Mouse (Mus musculus): Measurements from ENCODE around the gene Ankdd1a. TPM values are rescaled to one million over a fixed set of nuclear protein-coding genes. Genes with fewer than 3 reads are reported as not detected.

Gene Ankdd1a
- polyA plus RNA-seq, 1 experiment from 2014 or later = not detected

DNA sequence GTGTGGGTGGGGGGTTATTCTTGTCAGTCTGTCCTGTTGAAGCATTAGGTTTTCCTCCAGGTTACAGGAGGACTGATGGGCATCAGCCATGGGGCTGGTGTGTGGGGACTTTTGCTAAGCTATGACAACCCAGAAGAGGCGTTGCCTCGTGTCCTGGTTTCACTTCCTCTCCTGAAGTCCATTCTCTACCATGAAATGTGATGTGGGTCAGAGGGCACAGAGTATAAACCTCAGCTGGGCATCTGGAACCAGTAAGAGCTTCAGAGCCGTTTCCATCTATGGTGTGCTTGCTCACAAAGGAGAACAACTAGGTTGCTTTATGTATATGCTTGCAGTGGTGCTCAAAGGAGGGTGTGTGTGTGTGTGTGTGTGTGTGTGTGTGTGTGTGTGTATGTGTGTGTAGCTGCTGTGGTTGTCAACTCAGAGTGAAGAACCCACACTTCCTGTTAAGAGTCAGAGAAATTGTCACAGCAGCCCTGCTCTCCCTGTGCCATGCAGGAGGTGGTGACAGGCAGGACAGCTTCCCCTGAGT lies 15.3 kb upstream of the Ankdd1a start:
- no peak for TF ChIP-seq CTCF (IDR thresholded peaks at IDR 0.05; ENCODE audit: low read depth)
- WGBS = 62% methylated on average over 3 of the region's 3 CpGs
- no peak overlapping the region for H3K27ac ChIP-seq (ENCODE audit: low read depth, low read length)
- H3K4me3 ChIP-seq (ENCODE audit: low read depth, low read length) = no peak overlapping the region
- H3K27me3 ChIP-seq (replicated peaks; ENCODE audit: control insufficient read depth, insufficient read depth, low read length) = no peaks in the 10 kb centered on the region
- no peak for ATAC-seq
- H3K9me3 ChIP-seq (ENCODE audit: control insufficient read depth) = no peaks in the 10 kb centered on the region
- H3K36me3 ChIP-seq (ENCODE audit: control insufficient read depth, insufficient read depth) = no peaks in the 10 kb centered on the region
- H3K4me1 ChIP-seq (replicated peaks; ENCODE audit: control insufficient read depth, insufficient read depth, low read length) = no peaks in the 10 kb centered on the region
- H3K9ac ChIP-seq (ENCODE audit: low read depth, low read length) = no peak overlapping the region
- H3K4me2 ChIP-seq (replicated peaks; ENCODE audit: low read depth) = no peak overlapping the region

DNA sequence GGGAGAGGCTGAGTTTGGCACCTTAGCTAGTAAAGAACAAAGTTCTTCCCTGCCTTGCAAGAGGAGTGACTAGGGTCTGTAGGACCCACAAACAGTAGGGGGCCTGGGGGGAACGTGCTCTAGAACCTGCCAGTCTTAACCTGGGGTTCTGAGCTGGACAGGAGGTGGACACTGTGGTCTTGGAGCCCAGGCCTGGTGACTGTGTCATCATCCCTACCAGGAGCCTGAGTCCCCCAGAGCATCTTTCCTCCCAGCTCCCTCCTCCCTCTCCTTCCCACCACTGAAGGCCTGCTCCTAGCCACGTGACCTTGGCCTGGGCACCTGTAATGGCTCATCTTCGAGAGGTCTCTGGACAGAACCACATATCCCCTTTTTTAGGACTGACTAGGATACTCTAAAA lies 14.1 kb upstream of the Ankdd1a start:
- Histone ChIP-seq H3K4me2 (replicated peaks; ENCODE audit: low read depth) (no peak overlapping the region), H3K4me1 (replicated peaks; ENCODE audit: control insufficient read depth, insufficient read depth, low read length) (no peaks in the 10 kb centered on the region), H3K36me3 (ENCODE audit: control insufficient read depth, insufficient read depth) (no peaks in the 10 kb centered on the region), H3K27me3 (replicated peaks; ENCODE audit: control insufficient read depth, insufficient read depth, low read length) (no peaks in the 10 kb centered on the region), H3K9me3 (ENCODE audit: control insufficient read depth) (no peaks in the 10 kb centered on the region), H3K9ac (ENCODE audit: low read depth, low read length) (no peak overlapping the region), H3K27ac (ENCODE audit: low read depth, low read length) (no peak overlapping the region), H3K4me3 (ENCODE audit: low read depth, low read length) (no peak overlapping the region)
- ATAC-seq = no peak
- WGBS = 93% methylated on average over 3 of the region's 3 CpGs
- no peak for TF ChIP-seq CTCF (IDR thresholded peaks at IDR 0.05; ENCODE audit: low read depth)

- Histone ChIP-seq H3K9me3 (ENCODE audit: control insufficient read depth) (no peaks in the 10 kb centered on the region), H3K27me3 (replicated peaks; ENCODE audit: control insufficient read depth, insufficient read depth, low read length) (no peaks in the 10 kb centered on the region), H3K36me3 (ENCODE audit: control insufficient read depth, insufficient read depth) (no peaks in the 10 kb centered on the region), H3K9ac (ENCODE audit: low read depth, low read length) (no peak overlapping the region), H3K4me2 (replicated peaks; ENCODE audit: low read depth) (no peak overlapping the region), H3K27ac (ENCODE audit: low read depth, low read length) (no peak overlapping the region), H3K4me1 (replicated peaks; ENCODE audit: control insufficient read depth, insufficient read depth, low read length) (no peaks in the 10 kb centered on the region), H3K4me3 (ENCODE audit: low read depth, low read length) (no peak overlapping the region)
- TF ChIP-seq CTCF (IDR thresholded peaks at IDR 0.05; ENCODE audit: low read depth) = no peak
- WGBS = 51% methylated on average over 8 of the region's 8 CpGs
- no peak for ATAC-seq
These were observed 13.0 kb upstream of the Ankdd1a start for GRCm38 (mm10) chr9:65532986-65533385.

- no peaks in the 10 kb centered on the region for H3K36me3 ChIP-seq (ENCODE audit: control insufficient read depth, insufficient read depth)
- no peak for TF ChIP-seq CTCF (IDR thresholded peaks at IDR 0.05; ENCODE audit: low read depth)
- H3K4me2 ChIP-seq (replicated peaks; ENCODE audit: low read depth) = no peak overlapping the region
- no peak overlapping the region for H3K4me3 ChIP-seq (ENCODE audit: low read depth, low read length)
- 78% methylated on average over 5 of the region's 5 CpGs for WGBS
- ATAC-seq = no peak
- H3K27ac ChIP-seq (ENCODE audit: low read depth, low read length) = no peak overlapping the region
- H3K4me1 ChIP-seq (replicated peaks; ENCODE audit: control insufficient read depth, insufficient read depth, low read length) = no peaks in the 10 kb centered on the region
- H3K27me3 ChIP-seq (replicated peaks; ENCODE audit: control insufficient read depth, insufficient read depth, low read length) = no peaks in the 10 kb centered on the region
- H3K9ac ChIP-seq (ENCODE audit: low read depth, low read length) = no peak overlapping the region
- no peaks in the 10 kb centered on the region for H3K9me3 ChIP-seq (ENCODE audit: control insufficient read depth)
These were observed 11.3 kb upstream of the Ankdd1a start for GRCm38 (mm10) chr9:65531283-65531682.

DNA sequence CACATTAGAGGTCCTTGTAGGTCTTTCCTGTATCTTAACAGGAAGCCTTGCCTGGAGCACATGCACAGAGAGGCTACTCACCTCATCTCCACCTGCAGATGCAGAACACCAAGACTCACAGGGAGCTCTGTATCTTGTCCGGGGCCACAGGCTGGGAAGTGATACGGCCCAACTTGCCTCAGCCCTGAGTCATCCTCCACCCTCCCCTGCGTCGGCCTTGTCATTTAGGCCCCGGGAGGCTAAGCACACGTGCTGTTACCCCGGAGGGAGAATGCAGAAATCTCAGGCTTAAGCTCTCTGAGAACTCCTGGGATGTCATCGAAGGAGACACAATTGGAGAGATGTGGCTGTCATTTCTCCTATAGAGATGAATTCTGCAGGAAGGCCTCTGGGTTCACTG lies 9.7 kb upstream of the Ankdd1a start:
- no peaks in the 10 kb centered on the region for H3K36me3 ChIP-seq (ENCODE audit: control insufficient read depth, insufficient read depth)

GRCm38 (mm10) chr9:65528417-65529038 lies 8.5 kb upstream of the Ankdd1a start:
- H3K27ac ChIP-seq (ENCODE audit: low read depth, low read length) = no peak overlapping the region
- H3K9ac ChIP-seq (ENCODE audit: low read depth, low read length) = no peak overlapping the region
- H3K36me3 ChIP-seq (ENCODE audit: control insufficient read depth, insufficient read depth) = no peaks in the 10 kb centered on the region
- H3K9me3 ChIP-seq (ENCODE audit: control insufficient read depth) = no peaks in the 10 kb centered on the region
- no peak for TF ChIP-seq CTCF (IDR thresholded peaks at IDR 0.05; ENCODE audit: low read depth)
- 67% methylated on average over 6 of the region's 6 CpGs for WGBS
- no peak for ATAC-seq
- no peaks in the 10 kb centered on the region for H3K4me1 ChIP-seq (replicated peaks; ENCODE audit: control insufficient read depth, insufficient read depth, low read length)
- no peaks in the 10 kb centered on the region for H3K27me3 ChIP-seq (replicated peaks; ENCODE audit: control insufficient read depth, insufficient read depth, low read length)
- no peak overlapping the region for H3K4me3 ChIP-seq (ENCODE audit: low read depth, low read length)
- no peak overlapping the region for H3K4me2 ChIP-seq (replicated peaks; ENCODE audit: low read depth)

More for the DNA sequence above, 9.7 kb upstream of the Ankdd1a start:
- Histone ChIP-seq H3K4me2 (replicated peaks; ENCODE audit: low read depth) (no peak overlapping the region), H3K4me1 (replicated peaks; ENCODE audit: control insufficient read depth, insufficient read depth, low read length) (no peaks in the 10 kb centered on the region), H3K9me3 (ENCODE audit: control insufficient read depth) (no peaks in the 10 kb centered on the region), H3K4me3 (ENCODE audit: low read depth, low read length) (no peak overlapping the region), H3K27me3 (replicated peaks; ENCODE audit: control insufficient read depth, insufficient read depth, low read length) (no peaks in the 10 kb centered on the region), H3K27ac (ENCODE audit: low read depth, low read length) (no peak overlapping the region), H3K9ac (ENCODE audit: low read depth, low read length) (no peak overlapping the region)
- 70% methylated on average over 8 of the region's 8 CpGs for WGBS
- no peak for TF ChIP-seq CTCF (IDR thresholded peaks at IDR 0.05; ENCODE audit: low read depth)
- no peak for ATAC-seq
